In genomic region chr1:171840450-171841023, GRCm38 (mm10) we compare ENCODE assay signal across 10 mouse cellular contexts. TPM values are rescaled to one million over a fixed set of nuclear protein-coding genes. Genes with fewer than 3 reads are reported as not detected.
DNase-seq lines count a peak whose midpoint lies in the region; ATAC-seq and TF ChIP-seq lines count a peak whose summit lies in the region.
"Had no signal": no experiment of that assay in that cellular context is flagged by ENCODE, and none has a peak within 500 bp of the region (broad histone marks: within the 10 kb centered on the region; RNA-seq: fewer than 3 reads in every experiment).

No protein-coding gene starts in this region.

- WGBS in midbrain, embryonic 16.5 days, result 81% methylated on average over 4 of the region's 4 CpGs
- WGBS in forebrain, embryonic 11.5 days, result 86% methylated on average over 4 of the region's 4 CpGs

- no peak for TF ChIP-seq CTCF in CH12.LX (conservative IDR thresholded peaks at IDR 0.05 in 1 of 2, IDR thresholded peaks at IDR 0.05 in 1 of 2; ENCODE audit: low read depth in 2 of 2, low read length in 2 of 2)

- H3K9ac ChIP-seq in CH12.LX (ENCODE audit: insufficient read depth, low read depth), result peak overlapping the region; percentile 76
- H3K9ac ChIP-seq in midbrain, embryonic 16.5 days (ENCODE audit: low read depth, low read length), result no peak overlapping the region
- H3K9ac ChIP-seq in forebrain, embryonic 11.5 days (ENCODE audit: low read length), result no peak overlapping the region

- H3K27ac ChIP-seq in CH12.LX (ENCODE audit: insufficient read depth, low read depth), result peak overlapping the region; percentile 70
- H3K27ac ChIP-seq in midbrain, embryonic 16.5 days (ENCODE audit: low read length), result no peak overlapping the region
- H3K27ac ChIP-seq in forebrain, embryonic 11.5 days (ENCODE audit: low read depth, low read length), result no peak overlapping the region

- no peaks in the 10 kb centered on the region for H3K9me3 ChIP-seq in CH12.LX (replicated peaks; ENCODE audit: low read length)
- H3K9me3 ChIP-seq in midbrain, embryonic 16.5 days (replicated peaks; ENCODE audit: control insufficient read depth, low read length, poor library complexity, severe bottlenecking), result no peaks in the 10 kb centered on the region
- H3K9me3 ChIP-seq in forebrain, embryonic 11.5 days (ENCODE audit: control insufficient read depth, low read length), result no peaks in the 10 kb centered on the region

- peaks cover 4 to 16% of the 10 kb centered on the region in 2 experiments for H3K36me3 ChIP-seq in CH12.LX (replicated peaks in 1 of 2; ENCODE audit: control insufficient read depth in 1 of 2, insufficient read depth in 1 of 2, low read length in 1 of 2)
- H3K36me3 ChIP-seq in midbrain, embryonic 16.5 days (ENCODE audit: control insufficient read depth, insufficient read depth, low read length), result no peaks in the 10 kb centered on the region
- H3K36me3 ChIP-seq in forebrain, embryonic 11.5 days (ENCODE audit: control insufficient read depth, insufficient read depth, low read length), result no peaks in the 10 kb centered on the region

- H3K27me3 ChIP-seq in CH12.LX (replicated peaks), result no peaks in the 10 kb centered on the region
- H3K27me3 ChIP-seq in midbrain, embryonic 16.5 days (ENCODE audit: control insufficient read depth, insufficient read depth, low read depth, low read length), result no peaks in the 10 kb centered on the region
- no peaks in the 10 kb centered on the region for H3K27me3 ChIP-seq in forebrain, embryonic 11.5 days (ENCODE audit: control insufficient read depth, insufficient read depth, low read length)

- H3K79me2 ChIP-seq in CH12.LX (replicated peaks; ENCODE audit: control insufficient read depth, extremely low read depth, insufficient read depth, poor library complexity, severe bottlenecking), result peaks cover 5% of the 10 kb centered on the region; the same call in 1 of the 2 replicates

- TF ChIP-seq EP300 in CH12.LX (IDR thresholded peaks at IDR 0.05; ENCODE audit: low read length), result peak; percentile 76

- H3K4me3 ChIP-seq in CH12.LX (replicated peaks in 1 of 3; ENCODE audit: low read depth in 2 of 3, low read length in 2 of 3, poor library complexity in 1 of 3), result peak overlapping the region; percentile 56 to 76 (median 61)
- H3K4me3 ChIP-seq in midbrain, embryonic 16.5 days (ENCODE audit: low read depth, low read length), result no peak overlapping the region
- H3K4me3 ChIP-seq in forebrain, embryonic 11.5 days (ENCODE audit: low read depth, low read length), result no peak overlapping the region

- TF ChIP-seq RAD21 in CH12.LX (IDR thresholded peaks at IDR 0.05; ENCODE audit: low read depth, low read length), result no peak; the same call in 1 of the 2 replicates

- in situ Hi-C loops in CH12.LX (cut with MboI; ENCODE audit: low pct_ligation_motif_present, low pct_unique_long_range_greater_than_20kb, low sequenced_read_pairs), result loop anchor here (5.0 kb wide), 1 partner anchor 77 kb away; the partner anchor contains the start of gene Slamf6

- DNase-seq in A20 (ENCODE audit: low read depth, low spot score) (peak; percentile 63), CH12.LX (ENCODE audit: extremely low read depth) (peak; percentile 54)
- DNase-seq in natural killer cell, adult 2 months (ENCODE audit: low spot score in 2 of 2), result peak; percentile 45 to 56
- no peak for DNase-seq in right cerebral cortex, adult 18-20 months
- DNase-seq in frontal cortex, postnatal 25 days (ENCODE audit: low spot score in 2 of 2), result no peak
- DNase-seq in forebrain, embryonic 11.5 days (ENCODE audit: low spot score), result no peak
- DNase-seq: cerebellum, postnatal 10 days had no signal

- peaks cover 2 to 44% of the 10 kb centered on the region in 2 experiments; a peak in 2 of 4 replicates for H3K4me1 ChIP-seq in CH12.LX (ENCODE audit: control insufficient read depth in 1 of 2, insufficient read depth in 2 of 2)
- no peaks in the 10 kb centered on the region for H3K4me1 ChIP-seq in midbrain, embryonic 16.5 days (ENCODE audit: control insufficient read depth, insufficient read depth, low read length)
- no peaks in the 10 kb centered on the region for H3K4me1 ChIP-seq in forebrain, embryonic 11.5 days (replicated peaks; ENCODE audit: control insufficient read depth, insufficient read depth, low read length)

- dilution Hi-C loops in CH12.LX (cut with MboI; ENCODE audit: extremely low pct_ligation_motif_present, extremely low pct_unique_long_range_greater_than_20kb, low sequenced_read_pairs), result no loop called here

- TF ChIP-seq POLR2A in CH12.LX (IDR thresholded peaks at IDR 0.05; ENCODE audit: low read depth, low read length), result peak; percentile 45; the same call in 1 of the 2 replicates

- H3K4me2 ChIP-seq in CH12.LX (ENCODE audit: insufficient read depth, low read depth, poor library complexity, severe bottlenecking), result peak overlapping the region; percentile 96
- H3K4me2 ChIP-seq in midbrain, embryonic 16.5 days (ENCODE audit: low read length), result no peak overlapping the region
- no peak overlapping the region for H3K4me2 ChIP-seq in forebrain, embryonic 11.5 days (ENCODE audit: low read depth, low read length, severe bottlenecking)
- H3K4me2 ChIP-seq: midbrain, embryonic 11.5 days had no signal

- peak; percentile 76 for ATAC-seq in inflammation-experienced regulatory T-cells, adult 6 months
- ATAC-seq in midbrain, embryonic 16.5 days, result no peak
- ATAC-seq in forebrain, embryonic 11.5 days (replicated peaks; ENCODE audit: low FRiP score), result no peak

TF ChIP-seq in CH12.LX, 34 proteins besides CTCF, POLR2A, EP300 and RAD21 (continues in another document):
- TF ChIP-seq MYC (IDR thresholded peaks at IDR 0.05; ENCODE audit: low read depth, low read length) (peak; percentile 68; the same call in 1 of the 2 replicates), E2F4 (IDR thresholded peaks at IDR 0.05; ENCODE audit: insufficient replicate concordance, low read depth, low read length) (no peak), ELF1 (IDR thresholded peaks at IDR 0.05; ENCODE audit: low read depth, low read length) (peak; percentile 48; the same call in 1 of the 2 replicates), BHLHE40 (IDR thresholded peaks at IDR 0.05; ENCODE audit: low read depth, low read length) (peak; percentile 48; the same call in 1 of the 2 replicates), NELFE (IDR thresholded peaks at IDR 0.05; ENCODE audit: low read depth, low read length) (peak; percentile 64), CHD2 (IDR thresholded peaks at IDR 0.05; ENCODE audit: low read length) (peak; percentile 43; the same call in 1 of the 2 replicates), MAX (IDR thresholded peaks at IDR 0.05; ENCODE audit: low read length) (peak; percentile 36; the same call in 1 of the 2 replicates), MXI1 (IDR thresholded peaks at IDR 0.05; ENCODE audit: low read depth, low read length) (no peak), MAZ (IDR thresholded peaks at IDR 0.05; ENCODE audit: low read depth, low read length) (peak; percentile 64; the same call in 1 of the 2 replicates), MEF2A (IDR thresholded peaks at IDR 0.05; ENCODE audit: borderline replicate concordance, low read depth, low read length) (0 out of 2 replicates have a peak, but pooled peaks have one; percentile 36), UBTF (IDR thresholded peaks at IDR 0.05; ENCODE audit: low read depth, low read length) (no peak), TCF12 (IDR thresholded peaks at IDR 0.05; ENCODE audit: low read depth, low read length) (peak; percentile 61; the same call in 1 of the 2 replicates), ZNF384 (IDR thresholded peaks at IDR 0.05; ENCODE audit: low read depth, low read length) (no peak), ETS1 (conservative IDR thresholded peaks at IDR 0.05; ENCODE audit: low read depth, low read length) (peak; percentile 32; the same call in 1 of the 2 replicates), TBP (conservative IDR thresholded peaks at IDR 0.05; ENCODE audit: low read depth, low read length) (peak; percentile 78), USF1 (IDR thresholded peaks at IDR 0.05; ENCODE audit: low read depth, low read length) (no peak), ZMIZ1 (IDR thresholded peaks at IDR 0.05; ENCODE audit: low read depth, low read length) (peak; percentile 25; the same call in 1 of the 2 replicates), IRF4 (IDR thresholded peaks at IDR 0.05; ENCODE audit: low read depth, low read length) (peak; percentile 76), PAX5 (IDR thresholded peaks at IDR 0.05; ENCODE audit: low read length) (no peak), JUND (conservative IDR thresholded peaks at IDR 0.05; ENCODE audit: low read depth, low read length) (no peak; the same call in 1 of the 2 replicates), ZKSCAN1 (IDR thresholded peaks at IDR 0.05; ENCODE audit: borderline replicate concordance, low read depth, low read length) (peak; percentile 63), SMC3 (IDR thresholded peaks at IDR 0.05; ENCODE audit: low read depth, low read length) (no peak), MAFK (IDR thresholded peaks at IDR 0.05; ENCODE audit: insufficient replicate concordance, low read length) (0 out of 2 replicates have a peak, but pooled peaks have one; percentile 32), NRF1 (IDR thresholded peaks at IDR 0.05; ENCODE audit: low read depth, low read length) (no peak), JUN (IDR thresholded peaks at IDR 0.05; ENCODE audit: insufficient read depth, low read depth, low read length) (peak; percentile 24; the same call in 1 of the 2 replicates), CHD1 (IDR thresholded peaks at IDR 0.05; ENCODE audit: low read depth, low read length) (peak; percentile 88; the same call in 1 of the 2 replicates), GABPA (IDR thresholded peaks at IDR 0.05; ENCODE audit: insufficient replicate concordance, low read depth, low read length) (no peak)

RNA-seq across cellular contexts. Expression of gene Cd84, which starts 1.0 kb away (rescaled TPM):
- total RNA-seq in CH12.LX (2012; rRNA removed), result 12.4 and 12.7 TPM in 2 replicates
- total RNA-seq in CH12.LX (2014; rRNA removed), result 24.3 and 31.8 TPM in 2 replicates
- polyA plus RNA-seq in CH12.LX (2012; ENCODE audit: insufficient read length, low read depth), result 17.4 and 18.1 TPM in 2 replicates
- polyA plus RNA-seq in inflammation-experienced regulatory T-cells, adult 6 months (2017; shearing (Covaris generic)), result 100 to 1,000 TPM; 219 to 268 (median 234) TPM
- polyA plus RNA-seq in midbrain, embryonic 16.5 days (2015; fragmentation: Nextera tagmentation; extraction: Ambion mirVana), result 0.80 and 1.0 TPM in 2 replicates
- polyA plus RNA-seq in forebrain, embryonic 11.5 days (2014; fragmentation: Nextera tagmentation; extraction: Ambion mirVana), result 0.69 and 0.87 TPM in 2 replicates

RNA-seq across cellular contexts. Expression of gene Gm10521, which starts 54.9 kb away (rescaled TPM):
- total RNA-seq in CH12.LX (2012; rRNA removed) (0.17 and 0.21 TPM in 2 replicates), CH12.LX (2014; rRNA removed) (0.13 and 0.16 TPM in 2 replicates)
- 1.6 and 1.7 TPM in 2 replicates for polyA plus RNA-seq in CH12.LX (2012; ENCODE audit: insufficient read length, low read depth)
- polyA plus RNA-seq in inflammation-experienced regulatory T-cells, adult 6 months (2017; shearing (Covaris generic)), result 1 to 10 TPM; 1.4 to 2.7 (median 2.5) TPM
- polyA plus RNA-seq in midbrain, embryonic 16.5 days (2015; fragmentation: Nextera tagmentation; extraction: Ambion mirVana), result not detected in 2 replicates
- polyA plus RNA-seq in forebrain, embryonic 11.5 days (2014; fragmentation: Nextera tagmentation; extraction: Ambion mirVana), result not detected in 2 replicates
- polyA plus RNA-seq: midbrain, embryonic 11.5 days had no signal

Comparison
In these comparisons a context has a peak if more than half of its experiments do, and no peak if none do; other contexts are left out.
1. DNase-seq: peak in A20 (single experiment), CH12.LX (single experiment) and natural killer cell, adult 2 months (2 of 2); none in right cerebral cortex, adult 18-20 months (single experiment), frontal cortex, postnatal 25 days (0 of 2) and forebrain, embryonic 11.5 days (single experiment).
2. H3K4me3 ChIP-seq: peak in CH12.LX (3 of 3); none in midbrain, embryonic 16.5 days (single experiment) and forebrain, embryonic 11.5 days (single experiment).
3. RNA of gene Cd84, which starts 1.0 kb away (polyA plus RNA-seq): 219 to 268 TPM in inflammation-experienced regulatory T-cells, adult 6 months; 17.4 to 18.1 TPM in CH12.LX, 0.80 to 1.0 TPM in midbrain, embryonic 16.5 days and 0.69 to 0.87 TPM in forebrain, embryonic 11.5 days; every median in the first group is over 10 times any median in the second.